Mouse (Mus musculus): ENCODE data around the gene Tmem104. TPM values are rescaled to one million over a fixed set of nuclear protein-coding genes. Genes with fewer than 3 reads are reported as not detected.
A peak's percentile ranks its signal among the peaks of the same experiment; 100 is the strongest.

The Tmem104 gene
- polyA plus RNA-seq, 1 experiment from 2014 or later = 10.6 TPM

DNA sequence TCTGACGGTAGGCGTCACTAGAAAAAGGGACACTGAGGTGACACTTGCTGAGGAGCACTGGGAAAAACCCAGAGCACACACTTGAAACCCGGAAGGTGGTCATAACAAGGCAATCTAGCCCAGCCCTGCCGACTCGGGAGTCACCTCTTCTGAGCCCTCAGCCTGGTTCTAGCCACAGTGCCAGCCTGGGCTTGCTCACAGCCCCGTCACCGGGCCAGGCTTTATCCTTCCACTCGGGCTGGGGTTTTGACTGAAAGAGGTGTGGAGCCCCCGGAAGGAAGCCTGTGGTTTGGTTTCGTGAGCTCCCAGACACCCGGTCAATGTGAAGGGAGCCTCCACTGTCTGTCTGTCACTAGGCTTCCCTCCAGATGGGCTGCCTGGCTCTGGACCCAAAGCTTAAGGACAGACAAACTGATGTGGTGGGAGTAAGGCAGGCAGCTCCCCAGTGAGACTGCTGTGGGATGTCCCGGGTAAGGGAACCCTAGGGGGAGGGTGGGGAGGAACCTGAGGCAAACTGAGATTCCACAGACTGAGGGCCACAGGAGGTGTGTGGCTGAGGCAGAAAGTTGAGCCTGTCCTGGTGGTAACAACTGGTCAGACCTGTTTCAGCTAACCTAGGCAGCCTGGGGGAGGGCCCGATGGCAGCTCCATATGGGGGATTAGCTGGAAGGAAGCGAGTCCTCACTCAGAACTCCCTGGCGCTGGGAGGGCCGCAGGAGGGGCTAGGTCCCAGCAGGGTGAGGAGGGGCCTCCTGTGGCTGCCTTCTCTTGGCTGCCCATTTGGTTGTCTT is 13.5 kb upstream of the Tmem104 start:
- Histone ChIP-seq H3K4me1 (replicated peaks) (peaks cover 78% of the 10 kb centered on the region), H3K9me3 (no peaks in the 10 kb centered on the region), H3K36me3 (no peaks in the 10 kb centered on the region), H3K4me3 (peak overlapping the region; percentile 26; the same call in 1 of the 2 replicates), H3K27me3 (ENCODE audit: insufficient read depth, poor library complexity, severe bottlenecking) (peaks cover 50% of the 10 kb centered on the region), H3K27ac (peak overlapping the region; percentile 66)
- peak; percentile 39 for DNase-seq (ENCODE audit: low spot score)
- WGBS = 12% methylated on average over 16 of the region's 16 CpGs

DNA sequence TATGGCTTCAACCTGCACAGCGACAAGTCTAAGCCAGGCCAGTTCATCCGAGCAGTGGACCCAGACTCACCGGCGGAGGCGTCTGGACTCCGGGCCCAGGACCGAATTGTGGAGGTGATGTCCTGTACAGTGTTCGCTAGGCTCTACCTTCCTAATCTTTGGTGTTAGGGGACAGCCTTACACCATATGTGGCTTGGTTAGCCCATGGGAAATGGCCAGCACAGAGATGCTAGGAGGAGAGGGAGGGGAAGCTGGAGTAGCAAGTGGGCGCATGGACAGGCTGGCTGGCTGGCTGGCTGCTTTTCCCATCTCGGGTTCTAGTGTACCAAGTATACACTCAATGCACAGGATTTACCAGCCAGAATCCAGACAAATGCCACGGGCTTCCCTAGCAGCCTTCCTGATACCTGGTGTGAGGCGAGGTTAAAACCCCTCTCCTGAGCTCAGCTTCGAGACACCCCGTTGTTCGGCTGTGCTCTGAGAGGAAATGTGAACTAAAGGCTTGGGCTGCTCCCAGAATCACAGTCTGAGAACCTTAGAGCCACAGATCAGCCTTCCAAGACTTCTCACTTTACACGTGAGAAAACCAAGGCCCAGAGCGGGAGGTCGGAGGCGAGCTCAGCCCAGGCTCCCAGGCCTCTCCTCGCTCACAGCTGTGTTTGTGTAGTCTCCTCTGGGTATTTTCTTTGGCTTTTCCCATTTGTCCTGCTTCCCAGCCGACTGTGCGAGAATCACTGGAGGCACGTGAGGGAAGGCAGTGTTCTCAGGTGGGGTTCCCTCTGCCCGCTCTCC is 10.7 kb upstream of the Tmem104 start:
- peak overlapping the region; percentile 20; the same call in 1 of the 2 replicates for H3K4me3 ChIP-seq
- DNase-seq (ENCODE audit: low spot score) = no peak
- H3K4me1 ChIP-seq (replicated peaks) = peaks cover 82% of the 10 kb centered on the region
- peaks cover 43% of the 10 kb centered on the region for H3K27me3 ChIP-seq (ENCODE audit: insufficient read depth, poor library complexity, severe bottlenecking)
- peaks cover 21% of the 10 kb centered on the region for H3K36me3 ChIP-seq
- no peaks in the 10 kb centered on the region for H3K9me3 ChIP-seq
- 64% methylated on average over 24 of the region's 24 CpGs for WGBS
- peak overlapping the region; percentile 76 for H3K27ac ChIP-seq

DNA sequence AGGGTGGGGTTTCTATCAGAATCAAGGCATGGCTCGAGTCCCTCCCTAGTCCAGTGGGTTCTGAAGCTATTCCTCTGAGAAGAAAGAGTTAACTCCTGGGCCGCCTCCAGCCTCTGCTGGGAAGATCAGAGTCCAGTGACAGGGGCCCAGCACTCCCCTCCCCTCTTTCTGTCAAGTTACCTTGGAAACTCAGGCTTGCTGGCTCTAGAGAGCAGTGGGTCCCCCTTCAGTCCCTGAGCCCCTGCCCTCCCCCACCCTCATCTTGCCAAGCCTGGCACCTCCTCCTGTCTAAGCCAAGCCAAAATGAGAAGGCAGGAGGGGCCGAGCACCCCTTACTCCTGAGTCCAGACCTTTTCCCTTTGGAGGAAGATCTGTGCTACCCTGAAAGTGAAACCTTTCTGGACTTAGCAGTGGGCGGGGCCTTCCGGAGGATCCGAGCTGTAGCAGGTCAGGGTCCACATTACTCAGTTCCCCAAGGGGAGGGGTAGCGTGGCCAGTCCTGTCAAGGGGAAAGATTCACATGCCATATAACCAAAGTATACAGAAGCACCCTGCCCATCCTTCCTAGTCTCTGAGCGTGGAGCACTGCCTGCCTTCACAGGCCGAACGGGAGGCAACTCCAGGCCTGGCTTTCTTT is 9.6 kb upstream of the Tmem104 start:
- Histone ChIP-seq H3K9me3 (no peaks in the 10 kb centered on the region), H3K4me3 (peak overlapping the region; percentile 26; the same call in 1 of the 2 replicates), H3K4me1 (replicated peaks) (peaks cover 74% of the 10 kb centered on the region), H3K27me3 (ENCODE audit: insufficient read depth, poor library complexity, severe bottlenecking) (peaks cover 34% of the 10 kb centered on the region), H3K36me3 (peaks cover 21% of the 10 kb centered on the region), H3K27ac (peak overlapping the region; percentile 76)
- WGBS = 30% methylated on average over 10 of the region's 10 CpGs
- no peak for DNase-seq (ENCODE audit: low spot score)

DNA sequence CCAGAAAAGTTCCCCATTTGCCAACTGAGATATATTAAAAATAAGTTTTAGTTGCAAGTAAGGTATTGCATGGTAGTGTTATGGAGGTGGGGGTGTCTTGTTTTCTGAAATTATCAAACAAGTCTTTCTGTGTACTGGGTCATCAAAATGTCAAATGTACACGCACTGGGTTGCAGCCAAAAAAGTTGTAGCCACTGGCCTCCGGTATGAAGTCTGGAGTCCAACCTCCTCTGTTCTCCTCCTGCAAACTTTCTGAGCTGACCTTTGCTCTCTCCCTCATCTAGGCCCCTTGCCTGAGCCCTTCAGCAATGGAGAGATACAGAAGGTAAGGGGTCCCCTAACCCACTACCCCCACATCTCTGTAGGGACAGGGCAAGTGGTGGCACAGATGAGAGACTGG is 8.5 kb upstream of the Tmem104 start:
- WGBS = 73% methylated on average over 2 of the region's 2 CpGs
- Histone ChIP-seq H3K27ac (0 out of 2 replicates have a peak overlapping the region, but pooled peaks have one; percentile 76), H3K9me3 (no peaks in the 10 kb centered on the region), H3K27me3 (ENCODE audit: insufficient read depth, poor library complexity, severe bottlenecking) (peaks cover 23% of the 10 kb centered on the region), H3K4me3 (no peak overlapping the region), H3K36me3 (peaks cover 21% of the 10 kb centered on the region), H3K4me1 (replicated peaks) (peaks cover 64% of the 10 kb centered on the region)
- DNase-seq (ENCODE audit: low spot score) = no peak

DNA sequence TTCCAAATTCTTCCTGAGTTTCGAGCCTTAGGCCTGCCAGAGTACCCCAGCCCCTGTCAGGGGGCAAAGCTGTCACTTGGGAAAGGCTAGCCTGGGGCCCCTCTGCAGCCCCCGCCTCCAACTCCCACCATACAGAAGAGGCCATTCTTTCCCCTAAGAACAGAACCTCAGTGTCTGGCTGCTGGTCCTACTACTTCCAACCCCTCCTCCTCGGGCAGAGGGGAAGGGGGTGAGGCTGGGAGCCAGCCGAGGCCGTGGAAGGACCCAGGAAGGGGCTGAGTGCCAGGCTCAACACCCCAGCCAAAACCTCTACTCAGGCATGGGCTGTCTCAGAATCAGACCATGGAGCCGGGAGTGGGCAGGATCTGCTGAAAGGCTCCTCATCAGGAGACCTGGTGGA is 8.1 kb upstream of the Tmem104 start:
- peak overlapping the region; percentile 31; the same call in 1 of the 2 replicates for H3K27ac ChIP-seq
- 78% methylated on average over 6 of the region's 6 CpGs for WGBS
- H3K9me3 ChIP-seq = no peaks in the 10 kb centered on the region
- DNase-seq (ENCODE audit: low spot score) = no peak
- H3K4me1 ChIP-seq (replicated peaks) = peaks cover 60% of the 10 kb centered on the region
- peaks cover 19% of the 10 kb centered on the region for H3K27me3 ChIP-seq (ENCODE audit: insufficient read depth, poor library complexity, severe bottlenecking)
- no peak overlapping the region for H3K4me3 ChIP-seq
- peaks cover 21% of the 10 kb centered on the region for H3K36me3 ChIP-seq

DNA sequence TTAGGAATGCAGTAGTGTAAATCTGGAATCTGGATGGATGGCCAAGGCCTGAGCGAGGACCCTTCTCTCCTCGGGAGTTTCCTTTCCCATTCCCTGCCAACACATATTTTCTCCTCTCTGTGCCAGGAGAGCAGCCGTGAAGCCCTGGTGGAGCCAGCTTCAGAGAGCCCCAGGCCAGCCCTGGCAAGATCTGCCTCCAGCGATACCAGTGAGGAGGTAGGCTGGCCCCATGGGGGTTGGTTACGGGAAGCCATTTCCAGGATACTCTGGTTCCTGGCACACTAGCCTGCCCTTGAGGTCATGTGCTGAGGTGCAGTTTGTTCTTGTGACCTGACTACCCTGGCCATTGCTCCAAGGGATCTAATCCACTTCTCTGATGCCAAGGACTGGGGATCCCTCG is 7.4 kb upstream of the Tmem104 start:
- Histone ChIP-seq H3K4me3 (no peak overlapping the region), H3K36me3 (peaks cover 21% of the 10 kb centered on the region), H3K4me1 (replicated peaks) (peaks cover 55% of the 10 kb centered on the region), H3K27me3 (ENCODE audit: insufficient read depth, poor library complexity, severe bottlenecking) (peaks cover 12% of the 10 kb centered on the region), H3K9me3 (no peaks in the 10 kb centered on the region), H3K27ac (peak overlapping the region; percentile 31; the same call in 1 of the 2 replicates)
- 88% methylated on average over 6 of the region's 6 CpGs for WGBS
- DNase-seq (ENCODE audit: low spot score) = no peak

DNA sequence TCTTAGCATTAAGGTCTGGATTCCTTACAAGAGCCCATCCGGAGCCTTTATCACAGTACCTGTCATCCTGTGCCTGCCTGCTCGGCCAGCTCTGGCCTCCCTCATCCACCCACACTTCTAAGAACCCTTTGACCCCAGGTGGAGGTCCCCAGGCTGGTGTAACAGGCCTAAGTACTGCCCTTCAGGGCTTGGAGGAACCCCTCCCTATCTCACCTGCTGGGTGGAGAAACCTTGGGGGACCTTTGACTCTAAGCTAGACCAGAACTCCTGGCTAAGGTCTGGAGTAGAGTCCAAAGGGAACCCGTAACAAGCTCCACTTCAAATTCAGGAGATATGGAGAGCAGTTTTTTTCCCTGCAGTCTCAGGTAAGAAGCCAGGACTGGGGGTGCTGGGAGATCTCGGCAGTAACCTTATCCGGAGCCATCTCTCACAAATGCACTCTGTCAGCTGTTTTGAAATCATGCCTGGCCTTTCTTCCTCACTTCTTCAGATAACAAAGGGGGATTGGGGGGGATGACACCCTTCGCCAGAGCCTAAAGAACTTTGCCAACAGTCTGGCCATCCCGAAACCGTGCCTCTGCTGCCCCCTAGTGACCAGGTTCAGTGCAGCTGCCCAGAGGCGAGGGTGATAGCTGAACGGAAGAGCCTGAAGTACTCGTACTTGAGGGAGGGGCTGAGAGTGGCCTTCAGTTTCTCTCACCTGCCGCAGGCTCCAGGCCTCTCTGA is 5.2 kb upstream of the Tmem104 start:
- H3K36me3 ChIP-seq = peaks cover 21% of the 10 kb centered on the region
- no peak overlapping the region for H3K27ac ChIP-seq
- no peak overlapping the region for H3K4me3 ChIP-seq
- whole genome bisulfite sequencing = 21% methylated on average over 12 of the region's 12 CpGs
- peak; percentile 88 for DNase-seq (ENCODE audit: low spot score)
- H3K4me1 ChIP-seq (replicated peaks) = peaks cover 48% of the 10 kb centered on the region
- H3K27me3 ChIP-seq (ENCODE audit: insufficient read depth, poor library complexity, severe bottlenecking) = no peaks in the 10 kb centered on the region
- H3K9me3 ChIP-seq = no peaks in the 10 kb centered on the region

DNA sequence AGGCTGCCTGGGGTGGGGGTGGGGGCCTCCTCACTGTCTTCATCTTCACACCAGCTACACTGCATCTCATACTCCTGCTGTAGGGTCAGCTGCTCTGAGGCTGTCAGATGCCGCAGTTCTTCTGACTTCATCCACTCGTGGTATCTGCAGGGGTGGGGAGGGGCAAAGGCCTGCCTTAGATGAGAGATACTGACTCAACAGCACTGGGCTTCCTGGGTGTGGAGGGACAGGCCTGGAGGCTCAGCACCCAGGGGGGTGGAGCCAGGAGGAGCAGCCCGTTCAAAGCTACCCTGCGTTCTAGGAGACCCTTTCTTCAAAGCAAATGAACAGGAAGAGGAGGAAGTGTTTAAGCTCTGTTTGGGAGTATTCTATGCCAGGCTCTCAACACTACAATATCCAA is 2.3 kb upstream of the Tmem104 start:
- WGBS = 54% methylated on average over 4 of the region's 4 CpGs

DNA sequence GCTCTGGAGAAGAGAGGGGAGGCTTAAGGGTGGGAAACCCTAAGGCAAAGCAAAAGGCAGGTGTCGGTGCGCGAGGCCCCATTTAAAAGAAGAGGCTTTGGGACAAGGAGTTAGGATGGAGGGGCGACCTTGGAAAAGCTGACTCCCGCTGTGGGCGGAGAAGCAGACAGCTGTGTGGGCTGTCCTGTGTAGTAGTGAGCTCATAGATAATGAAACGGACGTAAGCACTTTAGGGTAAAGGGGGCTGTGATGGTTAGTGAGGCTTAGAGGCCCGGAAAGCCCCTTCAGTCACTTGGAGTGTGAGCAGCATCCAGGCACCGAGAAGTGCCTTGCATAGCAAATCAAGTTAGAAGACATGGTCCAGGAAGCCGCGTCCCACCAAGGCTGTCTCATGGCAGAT is 406 bp downstream of the Tmem104 start, which contains the start of gene Nat9:
Gene Nat9 (minus strand): TSS at position 167 of the 400 bp plus-strand sequence.
- Histone ChIP-seq H3K27ac (peak within 1 kb of the TSS; percentile 89), H3K4me3 (peak within 1 kb of the TSS; percentile 66), H3K36me3 (peaks cover 14% of the 10 kb centered on the region), H3K27me3 (ENCODE audit: insufficient read depth, poor library complexity, severe bottlenecking) (no peaks in the 10 kb centered on the region), H3K9me3 (no peaks in the 10 kb centered on the region), H3K4me1 (replicated peaks) (peaks cover 37% of the 10 kb centered on the region)
- no peak for DNase-seq (ENCODE audit: low spot score)
- WGBS = 16% methylated on average over 12 of the region's 12 CpGs

More for the DNA sequence above, 2.3 kb upstream of the Tmem104 start:
- H3K36me3 ChIP-seq = peaks cover 10% of the 10 kb centered on the region
- H3K4me1 ChIP-seq (replicated peaks) = peaks cover 36% of the 10 kb centered on the region
- no peak overlapping the region for H3K4me3 ChIP-seq
- H3K27ac ChIP-seq = no peak overlapping the region
- DNase-seq (ENCODE audit: low spot score) = no peak
- no peaks in the 10 kb centered on the region for H3K9me3 ChIP-seq
- H3K27me3 ChIP-seq (ENCODE audit: insufficient read depth, poor library complexity, severe bottlenecking) = no peaks in the 10 kb centered on the region

DNA sequence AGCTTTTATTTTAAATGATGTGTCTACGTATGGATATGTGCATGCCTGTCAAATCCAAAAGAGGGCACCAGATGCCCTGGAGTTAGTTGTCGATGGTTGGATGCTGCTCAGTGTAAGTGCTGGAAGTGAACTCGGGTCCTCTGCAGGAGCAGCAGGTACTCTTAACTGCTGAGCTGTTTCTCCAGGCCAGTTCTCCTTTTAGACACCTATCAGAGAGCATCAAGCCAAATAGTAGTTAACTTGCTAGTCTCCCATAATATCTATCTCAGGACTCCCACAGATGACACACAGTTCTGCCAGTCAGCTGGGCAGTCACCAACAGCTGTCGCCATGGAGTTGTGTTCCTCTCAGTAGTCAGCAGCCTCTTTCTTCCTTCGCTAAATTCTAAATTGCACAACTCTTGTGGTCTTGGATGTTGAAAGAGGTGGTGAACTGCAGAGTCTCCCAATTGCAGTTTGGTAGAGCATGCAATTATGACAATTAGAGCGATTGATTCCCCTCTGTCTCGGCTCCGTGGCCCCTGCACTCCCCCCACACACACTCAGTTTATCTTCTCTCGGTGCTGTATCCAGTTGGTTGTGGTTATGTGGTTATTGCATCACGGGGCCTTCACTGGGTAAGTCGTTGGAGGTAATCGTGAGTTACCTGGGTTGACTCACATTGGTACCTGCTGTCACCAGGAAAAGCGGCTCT is 1.4 kb downstream of the Tmem104 start:
- Histone ChIP-seq H3K27me3 (ENCODE audit: insufficient read depth, poor library complexity, severe bottlenecking) (no peaks in the 10 kb centered on the region), H3K4me3 (peak overlapping the region; percentile 3; the same call in 1 of the 2 replicates), H3K9me3 (no peaks in the 10 kb centered on the region), H3K27ac (no peak overlapping the region), H3K4me1 (replicated peaks) (peaks cover 36% of the 10 kb centered on the region), H3K36me3 (peaks cover 14% of the 10 kb centered on the region)
- WGBS = 87% methylated on average over 13 of the region's 13 CpGs
- no peak for DNase-seq (ENCODE audit: low spot score)

DNA sequence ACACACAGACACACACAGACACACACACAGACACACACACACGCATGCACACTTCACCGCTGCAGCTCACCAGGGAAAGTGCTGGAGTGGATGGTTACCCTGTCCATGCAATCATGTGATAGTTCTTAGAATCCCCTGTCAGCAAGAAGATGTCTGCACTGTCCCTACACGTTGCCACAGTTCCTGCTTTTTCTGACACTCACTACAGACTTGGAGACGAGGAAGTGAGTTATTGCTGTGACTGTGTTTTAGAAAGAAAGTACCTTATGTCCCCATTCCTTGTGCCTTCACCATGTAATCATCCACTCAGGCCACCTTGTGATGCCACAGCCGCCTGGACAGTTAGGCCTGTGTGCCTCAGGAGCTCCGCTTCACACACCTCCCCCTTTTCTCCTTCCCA is 2.0 kb downstream of the Tmem104 start:
- no peak for DNase-seq (ENCODE audit: low spot score)
- no peak overlapping the region for H3K27ac ChIP-seq
- whole genome bisulfite sequencing = 92% methylated on average over 6 of the region's 6 CpGs
- peaks cover 36% of the 10 kb centered on the region for H3K4me1 ChIP-seq (replicated peaks)
- no peaks in the 10 kb centered on the region for H3K9me3 ChIP-seq
- peaks cover 14% of the 10 kb centered on the region for H3K36me3 ChIP-seq
- no peak overlapping the region for H3K4me3 ChIP-seq
- no peaks in the 10 kb centered on the region for H3K27me3 ChIP-seq (ENCODE audit: insufficient read depth, poor library complexity, severe bottlenecking)

Data from hindbrain, embryonic 10.5 days (tissue).